Mouse (Mus musculus): Measurements from ENCODE around the gene Itsn1. TPM values are rescaled to one million over a fixed set of nuclear protein-coding genes. Genes with fewer than 3 reads are reported as not detected.

The Itsn1 gene
- polyA plus RNA-seq, 1 experiment, result 49.2 TPM

DNA sequence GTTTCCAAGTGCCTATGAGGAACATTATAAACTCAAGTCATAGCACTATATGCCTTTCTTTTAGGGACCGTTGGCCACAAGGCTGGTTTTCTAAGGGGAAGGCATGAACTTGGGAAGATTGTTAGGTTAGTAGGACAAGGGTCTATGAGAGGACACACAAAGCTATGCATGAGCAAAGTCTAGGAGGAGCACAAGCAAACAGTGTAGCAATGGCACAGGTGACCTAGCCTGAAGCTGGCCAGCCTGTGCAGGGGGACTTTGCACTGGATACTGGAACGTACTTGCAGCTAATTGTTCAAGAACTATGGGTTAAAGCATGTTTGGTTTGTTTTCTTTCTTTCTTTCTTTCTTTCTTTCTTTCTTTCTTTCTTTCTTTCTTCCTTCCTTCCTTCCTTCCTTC lies 66.0 kb downstream of the Itsn1 start:
- Histone ChIP-seq H3K4me1 (peaks cover 80% of the 10 kb centered on the region), H3K36me3 (replicated peaks; ENCODE audit: low read length) (peaks cover 47% of the 10 kb centered on the region), H3K27me3 (replicated peaks) (peaks cover 44% of the 10 kb centered on the region), H3K9me3 (peaks cover 16% of the 10 kb centered on the region), H3K4me3 (replicated peaks) (peak overlapping the region; percentile 91)
- no peak for TF ChIP-seq GATA1 (IDR thresholded peaks at IDR 0.05; ENCODE audit: borderline replicate concordance, low read length)
- no peak for TF ChIP-seq FLI1 (IDR thresholded peaks at IDR 0.05; ENCODE audit: low read length)

DNA sequence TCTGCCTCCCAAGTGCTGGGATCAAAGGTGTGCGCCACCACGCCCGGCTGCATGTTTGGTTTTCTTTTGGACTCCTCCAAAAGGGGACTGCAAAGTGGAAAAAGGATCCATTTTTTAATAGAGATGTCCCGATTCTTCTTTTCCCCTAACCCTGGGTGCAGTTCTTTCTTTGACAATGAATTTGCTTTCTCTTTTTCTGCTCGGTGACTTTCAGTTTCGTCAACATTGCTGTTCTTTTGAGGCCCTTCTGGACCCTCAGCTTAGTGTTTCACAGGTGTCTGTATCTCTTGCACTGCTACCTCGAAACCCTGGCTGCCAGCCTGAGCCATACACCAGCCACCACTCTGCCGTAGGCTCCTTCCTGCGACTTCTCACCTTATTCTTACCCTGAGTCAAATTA lies 66.5 kb downstream of the Itsn1 start:
- Histone ChIP-seq H3K9me3 (peaks cover 16% of the 10 kb centered on the region), H3K4me1 (peaks cover 78% of the 10 kb centered on the region), H3K27me3 (replicated peaks) (peaks cover 46% of the 10 kb centered on the region), H3K36me3 (replicated peaks; ENCODE audit: low read length) (peaks cover 48% of the 10 kb centered on the region), H3K4me3 (replicated peaks) (no peak overlapping the region)
- TF ChIP-seq FLI1 (IDR thresholded peaks at IDR 0.05; ENCODE audit: low read length), result no peak
- no peak for TF ChIP-seq GATA1 (IDR thresholded peaks at IDR 0.05; ENCODE audit: borderline replicate concordance, low read length)

DNA sequence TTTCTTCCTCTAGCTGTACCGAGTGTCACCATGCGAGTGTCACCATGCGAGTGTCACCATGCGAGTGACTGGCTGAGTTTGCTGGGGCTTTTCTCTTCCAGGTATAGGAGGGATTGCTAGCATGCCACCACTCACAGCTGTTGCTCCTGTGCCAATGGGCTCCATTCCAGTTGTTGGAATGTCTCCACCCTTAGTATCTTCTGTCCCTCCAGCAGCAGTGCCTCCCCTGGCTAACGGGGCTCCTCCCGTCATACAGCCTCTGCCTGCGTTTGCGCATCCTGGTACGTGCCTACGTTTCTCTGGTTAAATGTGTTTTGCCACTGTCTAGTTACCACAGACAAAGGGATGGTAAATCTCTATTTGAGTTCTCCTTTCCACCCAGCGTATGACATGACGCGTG lies 72.3 kb downstream of the Itsn1 start:
- Histone ChIP-seq H3K9me3 (peaks cover 12% of the 10 kb centered on the region), H3K36me3 (replicated peaks; ENCODE audit: low read length) (peaks cover 73% of the 10 kb centered on the region), H3K4me1 (peaks cover 54% of the 10 kb centered on the region), H3K4me3 (replicated peaks) (no peak overlapping the region), H3K27me3 (replicated peaks) (peaks cover 60% of the 10 kb centered on the region)
- TF ChIP-seq GATA1 (IDR thresholded peaks at IDR 0.05; ENCODE audit: borderline replicate concordance, low read length) (no peak), FLI1 (IDR thresholded peaks at IDR 0.05; ENCODE audit: low read length) (no peak)

DNA sequence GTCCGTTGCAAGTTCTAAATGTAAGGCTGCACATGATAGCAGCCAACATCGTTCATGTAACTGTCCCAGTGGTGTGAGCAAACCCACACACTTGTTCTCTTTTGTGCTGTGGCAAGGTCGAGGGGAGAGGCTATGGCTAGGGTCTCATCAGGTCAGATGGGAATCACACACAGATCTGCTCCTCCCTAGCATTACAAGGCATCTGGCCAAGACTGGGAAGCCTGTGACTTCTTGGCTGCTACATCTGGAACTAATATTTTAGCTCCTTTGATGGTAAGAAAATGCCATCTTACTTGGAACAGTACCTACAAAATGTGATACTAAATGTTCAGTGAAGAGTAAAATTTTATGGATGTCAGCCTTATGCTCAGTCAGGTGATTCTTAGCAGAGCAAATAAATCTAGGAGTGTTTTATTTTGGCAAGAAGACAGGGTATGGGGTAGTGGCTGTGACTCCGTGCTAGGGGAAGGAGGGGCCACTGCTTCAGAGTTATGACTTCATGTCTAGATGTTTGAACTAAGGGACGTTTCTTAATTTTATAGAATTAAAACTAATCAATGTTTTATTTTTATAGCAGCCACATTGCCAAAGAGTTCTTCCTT lies 73.5 kb downstream of the Itsn1 start:
- H3K9me3 ChIP-seq, result peaks cover 5% of the 10 kb centered on the region; the same call in 1 of the 2 replicates
- peaks cover 56% of the 10 kb centered on the region for H3K27me3 ChIP-seq (replicated peaks)
- peaks cover 73% of the 10 kb centered on the region for H3K36me3 ChIP-seq (replicated peaks; ENCODE audit: low read length)
- TF ChIP-seq FLI1 (IDR thresholded peaks at IDR 0.05; ENCODE audit: low read length), result no peak
- no peak for TF ChIP-seq GATA1 (IDR thresholded peaks at IDR 0.05; ENCODE audit: borderline replicate concordance, low read length)
- no peak overlapping the region for H3K4me3 ChIP-seq (replicated peaks)
- peaks cover 47% of the 10 kb centered on the region for H3K4me1 ChIP-seq

DNA sequence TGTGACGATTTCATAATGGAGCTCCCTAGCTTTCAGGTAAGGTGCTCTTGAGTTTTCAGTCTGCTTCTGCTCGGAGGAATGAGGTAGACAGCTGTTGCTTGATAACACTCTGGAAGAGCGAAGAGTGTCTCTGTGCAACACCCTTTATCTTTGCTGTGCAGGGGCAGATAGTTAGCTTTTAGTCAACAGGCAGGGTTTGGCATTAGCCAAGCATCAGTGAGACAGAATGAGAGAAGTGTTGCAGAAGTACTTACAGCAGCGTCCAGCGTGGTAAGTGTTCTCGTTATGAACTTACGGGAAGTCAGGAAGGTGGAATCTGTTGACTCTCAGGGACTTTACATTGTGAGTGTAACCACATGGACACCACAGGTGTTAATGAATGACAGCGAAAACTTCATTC lies 75.3 kb downstream of the Itsn1 start:
- peaks cover 58% of the 10 kb centered on the region for H3K27me3 ChIP-seq (replicated peaks)
- H3K4me1 ChIP-seq, result peaks cover 36% of the 10 kb centered on the region
- peaks cover 5% of the 10 kb centered on the region; the same call in 1 of the 2 replicates for H3K9me3 ChIP-seq
- H3K4me3 ChIP-seq (replicated peaks), result no peak overlapping the region
- H3K36me3 ChIP-seq (replicated peaks; ENCODE audit: low read length), result peaks cover 79% of the 10 kb centered on the region
- TF ChIP-seq GATA1 (IDR thresholded peaks at IDR 0.05; ENCODE audit: borderline replicate concordance, low read length) (no peak), FLI1 (IDR thresholded peaks at IDR 0.05; ENCODE audit: low read length) (no peak)

DNA sequence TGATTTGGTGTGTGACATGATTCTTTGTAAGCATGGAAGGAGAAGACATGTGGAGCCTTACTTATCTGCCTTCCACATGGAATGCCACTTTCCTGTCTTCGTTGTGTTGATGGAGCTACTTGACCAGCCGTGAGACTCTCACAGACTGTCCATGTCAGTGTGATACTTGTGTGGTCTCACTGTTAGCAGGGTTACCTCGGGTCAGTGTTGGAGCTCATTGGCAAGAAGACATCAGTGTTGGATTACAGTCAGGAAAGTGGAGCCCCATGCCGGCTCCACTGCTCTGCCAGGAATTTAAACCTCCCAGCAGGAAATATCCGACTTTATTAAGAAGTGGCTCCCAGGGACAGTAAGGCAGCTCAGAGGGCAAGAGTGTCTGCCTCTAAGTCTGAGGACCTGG lies 75.8 kb downstream of the Itsn1 start:
- Histone ChIP-seq H3K4me3 (replicated peaks) (no peak overlapping the region), H3K36me3 (replicated peaks; ENCODE audit: low read length) (peaks cover 83% of the 10 kb centered on the region), H3K9me3 (peaks cover 5% of the 10 kb centered on the region; the same call in 1 of the 2 replicates), H3K4me1 (peaks cover 36% of the 10 kb centered on the region), H3K27me3 (replicated peaks) (peaks cover 62% of the 10 kb centered on the region)
- TF ChIP-seq FLI1 (IDR thresholded peaks at IDR 0.05; ENCODE audit: low read length) (no peak), GATA1 (IDR thresholded peaks at IDR 0.05; ENCODE audit: borderline replicate concordance, low read length) (no peak)

DNA sequence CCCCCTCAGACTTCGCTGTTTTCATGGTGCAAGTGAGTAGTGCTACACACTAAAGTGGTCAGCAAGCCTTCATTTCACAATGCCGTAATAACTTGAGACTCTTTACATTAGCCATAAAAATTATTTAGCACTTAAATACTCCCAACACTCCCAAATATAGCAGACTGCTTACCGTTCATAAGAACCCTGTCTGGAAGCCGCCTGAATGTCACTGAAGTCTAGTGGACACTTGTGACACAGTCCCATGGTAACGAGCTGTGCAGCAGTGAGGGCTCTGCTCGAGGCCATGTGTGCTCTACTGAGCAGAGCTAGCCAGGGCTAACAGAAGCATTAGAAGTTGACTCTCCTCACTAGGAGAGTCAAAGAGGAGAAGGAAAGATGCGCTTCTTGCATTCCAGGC lies 81.2 kb downstream of the Itsn1 start:
- Histone ChIP-seq H3K36me3 (replicated peaks; ENCODE audit: low read length) (peaks cover 78% of the 10 kb centered on the region), H3K4me1 (peaks cover 9% of the 10 kb centered on the region; the same call in 1 of the 2 replicates), H3K4me3 (replicated peaks) (no peak overlapping the region), H3K27me3 (replicated peaks) (peaks cover 62% of the 10 kb centered on the region), H3K9me3 (peaks cover 7% of the 10 kb centered on the region; the same call in 1 of the 2 replicates)
- TF ChIP-seq GATA1 (IDR thresholded peaks at IDR 0.05; ENCODE audit: borderline replicate concordance, low read length) (no peak), FLI1 (IDR thresholded peaks at IDR 0.05; ENCODE audit: low read length) (no peak)

DNA sequence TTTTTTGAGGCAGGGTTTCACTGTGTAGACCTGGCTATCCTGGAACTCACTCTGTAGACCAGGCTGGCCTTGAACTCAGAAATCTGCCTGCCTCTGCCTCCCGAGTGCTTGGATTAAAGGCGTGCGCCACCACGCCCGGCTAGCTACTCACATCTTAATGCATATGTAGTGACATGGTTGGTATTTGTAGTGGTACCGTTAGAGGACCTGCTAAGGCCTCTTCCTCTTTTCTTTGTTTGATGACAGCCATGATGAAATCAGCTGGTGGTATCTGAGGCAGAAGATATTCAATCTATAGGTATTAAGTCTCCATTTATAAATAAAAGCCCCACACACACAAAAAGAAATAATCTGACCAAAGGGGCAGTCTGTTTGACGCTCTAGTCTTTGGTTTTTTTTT lies 82.3 kb downstream of the Itsn1 start:
- Histone ChIP-seq H3K27me3 (replicated peaks) (peaks cover 65% of the 10 kb centered on the region), H3K36me3 (replicated peaks; ENCODE audit: low read length) (peaks cover 79% of the 10 kb centered on the region), H3K4me3 (replicated peaks) (no peak overlapping the region), H3K4me1 (peaks cover 4% of the 10 kb centered on the region; the same call in 1 of the 2 replicates), H3K9me3 (peaks cover 8% of the 10 kb centered on the region; the same call in 1 of the 2 replicates)
- TF ChIP-seq FLI1 (IDR thresholded peaks at IDR 0.05; ENCODE audit: low read length), result no peak
- no peak for TF ChIP-seq GATA1 (IDR thresholded peaks at IDR 0.05; ENCODE audit: borderline replicate concordance, low read length)

DNA sequence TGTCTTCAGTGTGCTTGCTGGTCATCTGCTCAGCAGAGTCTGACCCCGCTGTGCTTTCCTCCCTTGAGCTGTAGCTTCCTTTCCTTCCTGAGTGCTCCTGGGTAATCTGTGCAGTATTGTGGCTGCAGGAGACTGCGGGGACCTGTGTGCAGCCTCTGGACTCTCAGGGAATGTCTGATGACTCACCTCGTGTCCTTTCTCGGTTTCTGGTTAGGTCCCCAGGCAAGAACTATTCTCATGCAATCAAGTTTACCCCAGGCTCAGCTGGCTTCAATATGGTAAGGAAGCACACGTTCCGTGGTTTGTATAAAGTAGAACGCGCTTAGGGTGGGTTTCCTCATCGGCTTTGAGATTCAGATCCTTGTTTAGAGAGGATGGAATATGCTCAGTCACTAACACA lies 82.8 kb downstream of the Itsn1 start:
- H3K27me3 ChIP-seq (replicated peaks), result peaks cover 67% of the 10 kb centered on the region
- H3K4me3 ChIP-seq (replicated peaks), result no peak overlapping the region
- TF ChIP-seq FLI1 (IDR thresholded peaks at IDR 0.05; ENCODE audit: low read length), result no peak
- TF ChIP-seq GATA1 (IDR thresholded peaks at IDR 0.05; ENCODE audit: borderline replicate concordance, low read length), result no peak
- peaks cover 80% of the 10 kb centered on the region for H3K36me3 ChIP-seq (replicated peaks; ENCODE audit: low read length)
- H3K9me3 ChIP-seq, result peaks cover 14% of the 10 kb centered on the region; the same call in 1 of the 2 replicates
- peaks cover 4% of the 10 kb centered on the region; the same call in 1 of the 2 replicates for H3K4me1 ChIP-seq

DNA sequence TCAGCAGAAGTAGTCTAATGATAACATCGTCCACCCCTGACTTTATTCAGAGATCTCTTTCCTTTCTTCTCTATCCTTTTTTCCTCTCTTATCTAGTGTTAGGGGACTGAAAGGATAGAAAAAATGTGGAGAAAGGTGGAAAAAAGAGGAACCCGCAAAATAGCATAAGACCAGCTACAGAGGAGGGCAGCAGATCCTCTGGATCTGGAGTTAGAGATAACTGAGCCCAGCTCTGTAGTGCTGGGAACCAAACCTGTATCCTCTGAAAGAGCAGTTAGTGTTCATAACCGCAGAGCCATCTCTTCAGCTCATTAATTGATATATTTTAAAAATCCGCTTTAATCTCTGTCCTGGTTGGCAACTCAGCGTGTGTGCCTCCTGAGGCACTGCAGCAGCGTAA lies 84.5 kb downstream of the Itsn1 start:
- H3K4me3 ChIP-seq (replicated peaks), result no peak overlapping the region
- H3K36me3 ChIP-seq (replicated peaks; ENCODE audit: low read length), result peaks cover 87% of the 10 kb centered on the region
- peaks cover 76% of the 10 kb centered on the region for H3K27me3 ChIP-seq (replicated peaks)
- no peak for TF ChIP-seq FLI1 (IDR thresholded peaks at IDR 0.05; ENCODE audit: low read length)
- TF ChIP-seq GATA1 (IDR thresholded peaks at IDR 0.05; ENCODE audit: borderline replicate concordance, low read length), result no peak
- peaks cover 21% of the 10 kb centered on the region for H3K9me3 ChIP-seq
- H3K4me1 ChIP-seq, result peaks cover 4% of the 10 kb centered on the region; the same call in 1 of the 2 replicates

Data from megakaryocyte, embryonic 14.5 days (primary cell).